Mouse (Mus musculus) liver, embryonic 15.5 days (tissue): ENCODE data around the gene Ptprd. TPM values are rescaled to one million over a fixed set of nuclear protein-coding genes. Genes with fewer than 3 reads are reported as not detected.

Experiments
- ATAC-seq: fragments of 200-750 bp; cut with Nextera tagmentation; 2 replicates; pipeline ENCODE4 v1.8.0; 2017; ENCODE audit warnings: moderate number of reproducible peaks, mild to moderate bottlenecking, moderate library complexity; ENCODE audit not compliant: insufficient read depth
- H3K27ac ChIP-seq: fragments of 300-500 bp; sonication (generic); replicated peaks from 2 replicates; pipeline ENCODE4 v1.5.1; 2015; ENCODE audit warnings: mild to moderate bottlenecking, inconsistent platforms
- H3K27me3 ChIP-seq: fragments of 300-500 bp; sonication (generic); 2 replicates; pipeline ENCODE4 v1.6.1; 2015; ENCODE audit warnings: mild to moderate bottlenecking, inconsistent platforms
- H3K36me3 ChIP-seq: fragments of 300-500 bp; sonication (generic); replicated peaks from 2 replicates; pipeline ENCODE4 v1.6.1; 2015; ENCODE audit warnings: moderate library complexity, mild to moderate bottlenecking, inconsistent platforms
- H3K4me1 ChIP-seq: fragments of 300-500 bp; sonication (generic); replicated peaks from 2 replicates; pipeline ENCODE4 v1.6.1; 2015; ENCODE audit warnings: inconsistent platforms
- H3K4me2 ChIP-seq: fragments of 300-500 bp; sonication (generic); 2 replicates; pipeline ENCODE4 v1.6.1; 2015; ENCODE audit warnings: moderate library complexity, mild to moderate bottlenecking, inconsistent platforms
- H3K4me3 ChIP-seq: fragments of 300-500 bp; sonication (generic); replicated peaks from 2 replicates; pipeline ENCODE4 v1.5.1; 2015; ENCODE audit warnings: mild to moderate bottlenecking, inconsistent platforms
- H3K9ac ChIP-seq: fragments of 300-500 bp; sonication (generic); 2 replicates; pipeline ENCODE4 v1.6.1; 2015; ENCODE audit warnings: moderate library complexity, mild to moderate bottlenecking, inconsistent platforms
- H3K9me3 ChIP-seq: fragments of 300-500 bp; sonication (generic); replicated peaks from 2 replicates; pipeline ENCODE4 v1.6.1; 2016; ENCODE audit warnings: inconsistent platforms
- WGBS: fragments of 180-500 bp; shearing (Covaris S2); methylation state at CpG from one replicate; pipeline ENCODE4 v1.1.7; 2015; ENCODE audit warnings: mixed read lengths; ENCODE audit not compliant: insufficient replicate concordance; 5-methylcytosine and 5-hydroxymethylcytosine counted together
- polyA plus RNA-seq: library from polyadenylated mRNA; unstranded; fragments of >200 nt; fragmentation: Nextera tagmentation; extraction: Ambion mirVana; gene quantifications from 2 replicates; pipeline ENCODE4 v1.2.1, GENCODE M21; 2015

Ptprd gene
- polyA plus RNA-seq, 1 experiment from 2014 or later, result 4.8 TPM

DNA sequence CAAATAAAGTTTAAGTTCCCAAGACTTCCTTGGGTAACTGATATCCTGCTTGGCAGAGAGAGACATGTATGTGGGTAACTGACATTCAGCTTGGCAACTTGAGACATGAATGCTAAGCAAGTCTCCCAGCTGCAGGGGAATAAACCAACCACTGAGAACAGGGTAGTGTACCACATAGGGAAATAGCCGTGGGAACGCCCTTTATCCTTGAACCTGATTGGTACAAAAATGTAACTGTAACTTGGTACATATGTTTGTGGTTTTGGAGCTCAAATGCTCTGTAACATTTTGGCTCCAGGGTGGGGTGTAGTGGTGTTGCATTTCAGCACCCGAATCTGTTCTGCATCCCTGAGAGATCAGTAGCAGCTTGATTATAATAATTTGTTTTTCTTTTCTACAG lies 1444.8 kb downstream of the Ptprd start:
- WGBS, result 54% methylated on average over 3 of the region's 3 CpGs
- Histone ChIP-seq H3K36me3 (no peaks in the 10 kb centered on the region), H3K27me3 (no peaks in the 10 kb centered on the region), H3K4me3 (no peak overlapping the region), H3K4me1 (no peaks in the 10 kb centered on the region), H3K9me3 (no peaks in the 10 kb centered on the region), H3K4me2 (no peak overlapping the region), H3K27ac (no peak overlapping the region), H3K9ac (no peak overlapping the region)
- no peak for ATAC-seq

DNA sequence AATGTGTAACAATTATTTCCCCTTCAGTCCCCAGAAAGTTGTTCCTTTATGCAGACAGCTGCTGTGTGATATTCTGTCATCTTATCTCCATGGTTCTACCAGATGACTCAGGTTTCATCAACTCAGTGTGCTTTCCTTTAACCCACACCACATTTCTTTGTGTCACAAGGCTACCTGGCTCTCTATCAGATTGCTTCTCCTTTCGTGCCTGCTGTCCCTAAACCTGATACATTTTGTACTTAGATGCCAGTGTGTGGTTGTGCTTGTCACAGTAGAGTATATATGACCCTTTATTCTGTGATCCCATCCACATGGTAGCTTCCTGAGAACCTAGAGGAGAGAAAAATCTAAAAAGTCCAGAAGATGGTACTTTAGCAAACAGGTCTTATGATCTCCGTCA lies 1445.3 kb downstream of the Ptprd start:
- no peak overlapping the region for H3K9ac ChIP-seq
- H3K4me1 ChIP-seq, result no peaks in the 10 kb centered on the region
- H3K27me3 ChIP-seq, result no peaks in the 10 kb centered on the region
- H3K9me3 ChIP-seq, result no peaks in the 10 kb centered on the region
- H3K27ac ChIP-seq, result no peak overlapping the region
- WGBS, result 50% methylated on average over 2 of the region's 2 CpGs
- no peak overlapping the region for H3K4me3 ChIP-seq
- no peak for ATAC-seq
- no peaks in the 10 kb centered on the region for H3K36me3 ChIP-seq
- no peak overlapping the region for H3K4me2 ChIP-seq

DNA sequence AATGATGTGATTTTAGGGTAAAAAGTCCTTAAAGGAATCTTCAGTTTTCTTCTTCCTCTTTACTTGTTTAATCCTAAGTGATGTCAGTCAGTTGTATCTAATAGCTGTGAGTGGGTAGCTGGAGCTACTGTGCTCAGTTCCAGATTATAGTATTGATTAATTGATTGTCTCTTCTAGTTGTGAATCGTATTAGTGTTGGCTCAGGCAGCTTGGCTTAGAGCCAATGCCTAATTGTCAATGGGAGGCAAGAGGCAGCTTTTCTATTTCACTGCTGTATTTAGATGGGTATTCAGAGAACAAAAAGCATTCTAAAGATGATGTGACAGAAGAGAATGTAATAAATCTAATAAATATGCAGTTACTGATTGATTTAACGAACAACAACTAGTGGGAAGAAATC lies 1461.1 kb downstream of the Ptprd start:
- H3K36me3 ChIP-seq, result no peaks in the 10 kb centered on the region
- WGBS, result 51% methylated on average over 2 of the region's 2 CpGs
- no peak for ATAC-seq

DNA sequence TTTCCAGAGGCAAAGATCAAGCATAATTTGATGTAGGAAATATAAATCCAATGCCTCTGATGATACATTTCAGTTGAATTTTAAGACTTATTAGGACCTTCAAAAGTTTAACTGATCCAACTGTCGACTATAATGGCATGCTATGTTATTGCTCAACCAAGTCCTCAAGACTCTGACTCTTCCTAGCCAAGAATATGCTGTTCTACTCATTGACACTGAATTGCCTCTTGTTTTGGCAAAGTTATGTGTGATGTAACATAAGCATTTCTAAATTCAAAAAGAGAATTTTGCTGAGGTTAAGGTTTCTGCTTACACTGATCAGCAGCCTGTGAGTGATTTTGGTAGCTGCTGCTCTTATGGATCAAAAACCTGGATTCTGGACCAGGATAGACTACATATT lies 1475.9 kb downstream of the Ptprd start:
- Histone ChIP-seq H3K27ac (no peak overlapping the region), H3K27me3 (no peaks in the 10 kb centered on the region), H3K4me2 (no peak overlapping the region), H3K9me3 (no peaks in the 10 kb centered on the region), H3K9ac (no peak overlapping the region), H3K4me1 (no peaks in the 10 kb centered on the region), H3K36me3 (no peaks in the 10 kb centered on the region), H3K4me3 (no peak overlapping the region)
- ATAC-seq, result no peak
- WGBS, result 33% methylated on average over 1 of the region's 1 CpGs

More for the DNA sequence above, 1461.1 kb downstream of the Ptprd start:
- no peaks in the 10 kb centered on the region for H3K9me3 ChIP-seq
- H3K27ac ChIP-seq, result no peak overlapping the region
- no peak overlapping the region for H3K9ac ChIP-seq
- no peaks in the 10 kb centered on the region for H3K4me1 ChIP-seq
- no peak overlapping the region for H3K4me3 ChIP-seq
- no peaks in the 10 kb centered on the region for H3K27me3 ChIP-seq
- H3K4me2 ChIP-seq, result no peak overlapping the region

DNA sequence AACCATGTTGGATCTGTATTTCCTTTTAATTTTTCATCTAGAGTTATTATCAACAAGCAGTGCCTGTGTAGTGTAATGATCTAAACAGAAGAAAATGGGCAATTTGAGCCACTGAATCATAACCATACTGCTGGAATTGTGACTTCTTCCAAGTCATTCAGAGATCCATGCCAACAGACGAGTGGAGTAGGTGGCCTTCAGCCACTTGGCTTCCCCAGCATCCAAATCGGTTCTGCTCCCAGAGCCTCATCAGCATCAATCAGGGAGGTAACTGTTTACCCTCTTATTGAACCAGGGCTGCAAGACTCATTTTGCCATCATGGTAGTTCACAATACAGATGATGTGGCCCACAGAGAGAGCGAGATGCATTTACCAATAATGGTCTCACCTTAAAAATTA lies 1536.0 kb downstream of the Ptprd start:
- Histone ChIP-seq H3K36me3 (no peaks in the 10 kb centered on the region), H3K4me2 (no peak overlapping the region), H3K4me3 (no peak overlapping the region), H3K27ac (no peak overlapping the region), H3K27me3 (no peaks in the 10 kb centered on the region), H3K9me3 (no peaks in the 10 kb centered on the region), H3K9ac (no peak overlapping the region), H3K4me1 (no peaks in the 10 kb centered on the region)
- WGBS, result 51% methylated on average over 3 of the region's 3 CpGs
- no peak for ATAC-seq

DNA sequence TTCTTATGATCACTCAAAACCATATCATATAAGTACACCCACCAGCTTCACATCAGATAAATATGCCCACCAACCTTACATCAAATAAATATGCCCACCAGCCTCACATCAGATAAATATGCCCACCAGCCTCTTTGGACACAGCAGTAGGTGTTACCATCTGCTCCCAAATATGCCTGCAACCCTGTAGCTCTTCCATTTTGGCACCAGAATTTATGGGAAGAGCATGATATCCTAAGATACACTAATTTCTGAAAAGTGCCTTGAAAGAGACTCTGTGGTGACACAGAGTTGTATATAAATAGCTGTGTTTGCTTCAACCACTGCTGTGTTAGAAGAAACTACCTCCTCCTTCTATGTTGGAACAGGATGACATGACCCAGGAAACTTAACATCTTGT lies 1538.5 kb downstream of the Ptprd start:
- no peaks in the 10 kb centered on the region for H3K9me3 ChIP-seq
- no peaks in the 10 kb centered on the region for H3K36me3 ChIP-seq
- no peak overlapping the region for H3K9ac ChIP-seq
- no peak for ATAC-seq
- H3K4me2 ChIP-seq, result no peak overlapping the region
- H3K4me3 ChIP-seq, result no peak overlapping the region
- no peaks in the 10 kb centered on the region for H3K27me3 ChIP-seq
- H3K4me1 ChIP-seq, result no peaks in the 10 kb centered on the region
- no peak overlapping the region for H3K27ac ChIP-seq

DNA sequence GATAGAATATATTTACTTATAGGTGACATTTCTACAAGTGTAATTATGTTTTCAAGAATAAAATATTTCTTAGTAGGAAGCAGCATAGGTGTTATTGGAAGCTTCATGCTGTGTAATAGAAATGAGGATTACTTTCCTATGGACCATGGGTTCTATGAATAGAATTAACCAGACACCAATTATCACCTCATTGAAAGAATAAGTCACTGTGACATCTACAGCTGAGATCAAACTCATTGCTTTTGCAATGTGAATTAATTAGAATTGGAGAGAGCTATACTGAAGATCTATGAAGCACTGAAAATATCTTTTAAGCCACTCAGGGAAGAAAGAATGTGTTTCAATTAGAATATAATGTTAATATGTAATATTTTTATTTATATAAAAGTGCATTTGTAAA lies 1539.1 kb downstream of the Ptprd start:
- H3K36me3 ChIP-seq, result no peaks in the 10 kb centered on the region
- no peak overlapping the region for H3K4me3 ChIP-seq
- no peaks in the 10 kb centered on the region for H3K4me1 ChIP-seq
- no peaks in the 10 kb centered on the region for H3K27me3 ChIP-seq
- ATAC-seq, result no peak
- H3K27ac ChIP-seq, result no peak overlapping the region
- no peak overlapping the region for H3K4me2 ChIP-seq
- H3K9ac ChIP-seq, result no peak overlapping the region
- no peaks in the 10 kb centered on the region for H3K9me3 ChIP-seq

DNA sequence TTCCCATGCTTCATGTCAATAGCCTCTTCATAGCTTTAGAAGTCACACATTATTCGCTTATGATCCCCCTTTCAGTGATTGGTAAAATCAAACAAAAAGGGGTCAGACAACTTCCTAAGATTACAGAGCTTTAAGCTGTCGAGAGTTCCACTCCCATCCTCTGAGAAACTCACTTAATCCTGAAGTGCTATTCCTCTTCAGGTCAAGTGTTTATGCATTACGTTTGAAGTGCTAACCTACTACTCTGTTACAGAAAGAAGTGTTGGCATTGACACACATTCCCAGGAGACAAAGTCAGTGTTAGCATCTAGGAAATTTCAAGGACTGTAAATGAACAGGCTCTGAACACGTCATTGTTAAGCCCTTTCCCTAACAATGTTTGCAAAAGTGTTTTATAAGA lies 1550.0 kb downstream of the Ptprd start:
- H3K4me1 ChIP-seq, result no peaks in the 10 kb centered on the region
- no peaks in the 10 kb centered on the region for H3K27me3 ChIP-seq
- no peaks in the 10 kb centered on the region for H3K9me3 ChIP-seq
- H3K4me2 ChIP-seq, result no peak overlapping the region
- no peak overlapping the region for H3K9ac ChIP-seq
- ATAC-seq, result no peak
- no peak overlapping the region for H3K4me3 ChIP-seq
- H3K27ac ChIP-seq, result no peak overlapping the region
- WGBS, result 33% methylated on average over 4 of the region's 4 CpGs
- H3K36me3 ChIP-seq, result no peaks in the 10 kb centered on the region

DNA sequence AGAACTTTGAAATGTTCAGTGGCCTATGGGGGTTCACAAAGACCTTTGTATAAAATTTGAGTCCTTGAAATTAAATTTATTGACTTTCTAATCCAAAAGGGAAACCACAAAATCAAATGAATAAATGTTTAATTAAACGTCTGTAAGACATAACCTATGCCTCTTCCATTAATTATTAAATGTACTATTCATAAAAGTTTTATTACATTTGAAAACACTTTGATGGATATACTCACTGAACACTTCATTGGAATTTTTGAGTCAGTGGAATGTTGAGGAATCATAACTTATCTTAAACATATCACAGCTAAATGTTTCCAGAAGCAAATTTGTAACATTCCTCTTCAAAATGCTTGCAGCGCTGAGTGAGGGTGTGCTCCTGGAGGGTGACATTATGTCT lies 1551.6 kb downstream of the Ptprd start:
- no peaks in the 10 kb centered on the region for H3K36me3 ChIP-seq
- WGBS, result 60% methylated on average over 2 of the region's 2 CpGs
- H3K27ac ChIP-seq, result no peak overlapping the region
- no peaks in the 10 kb centered on the region for H3K9me3 ChIP-seq
- H3K4me3 ChIP-seq, result no peak overlapping the region
- H3K4me1 ChIP-seq, result no peaks in the 10 kb centered on the region
- H3K4me2 ChIP-seq, result no peak overlapping the region
- no peaks in the 10 kb centered on the region for H3K27me3 ChIP-seq
- no peak for ATAC-seq
- H3K9ac ChIP-seq, result no peak overlapping the region

DNA sequence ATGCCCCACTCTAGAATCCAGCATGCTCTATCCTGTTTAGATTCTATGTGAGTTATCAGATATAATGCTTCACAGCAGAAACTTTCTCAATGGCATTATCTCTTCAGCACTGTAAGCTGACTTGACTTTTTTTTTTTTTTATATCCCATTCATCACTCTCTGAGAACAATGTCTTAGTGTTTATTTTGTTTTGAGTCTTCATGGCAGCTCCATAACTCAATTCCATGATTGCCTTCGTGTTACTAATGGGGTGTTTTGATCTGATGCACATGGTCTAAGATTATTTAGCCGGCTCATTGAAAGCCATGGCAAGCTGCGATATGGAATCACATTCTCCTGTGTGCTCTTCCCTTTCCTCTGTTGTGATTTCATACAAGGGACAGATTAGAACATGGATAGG lies 1555.0 kb downstream of the Ptprd start:
- ATAC-seq, result no peak
- 62% methylated on average over 3 of the region's 3 CpGs for WGBS

DNA sequence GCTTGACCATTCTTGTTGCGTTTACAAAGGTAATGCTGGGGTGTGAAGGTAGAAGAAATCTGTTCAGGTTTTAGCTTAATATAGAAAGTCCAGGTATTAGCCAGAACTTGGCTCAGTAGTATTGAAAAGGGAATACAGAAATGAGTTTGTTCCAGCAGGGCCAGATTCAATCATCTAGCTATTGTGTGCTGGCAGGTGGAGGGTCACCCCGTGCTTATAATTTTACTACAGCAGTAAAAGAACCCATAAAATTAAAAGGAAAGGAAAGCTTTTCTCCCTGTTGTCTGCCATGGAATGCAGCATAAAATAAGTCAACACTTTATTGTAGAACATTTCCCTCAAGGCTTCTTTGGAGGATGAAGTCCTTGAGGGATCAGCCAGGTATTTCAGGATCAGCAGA lies 1558.8 kb downstream of the Ptprd start:
- no peak overlapping the region for H3K4me3 ChIP-seq
- 68% methylated on average over 2 of the region's 2 CpGs for WGBS

More for the DNA sequence above, 1555.0 kb downstream of the Ptprd start:
- no peaks in the 10 kb centered on the region for H3K4me1 ChIP-seq
- H3K4me2 ChIP-seq, result no peak overlapping the region
- no peak overlapping the region for H3K9ac ChIP-seq
- no peak overlapping the region for H3K27ac ChIP-seq
- no peaks in the 10 kb centered on the region for H3K9me3 ChIP-seq
- H3K36me3 ChIP-seq, result no peaks in the 10 kb centered on the region
- no peaks in the 10 kb centered on the region for H3K27me3 ChIP-seq
- no peak overlapping the region for H3K4me3 ChIP-seq

DNA sequence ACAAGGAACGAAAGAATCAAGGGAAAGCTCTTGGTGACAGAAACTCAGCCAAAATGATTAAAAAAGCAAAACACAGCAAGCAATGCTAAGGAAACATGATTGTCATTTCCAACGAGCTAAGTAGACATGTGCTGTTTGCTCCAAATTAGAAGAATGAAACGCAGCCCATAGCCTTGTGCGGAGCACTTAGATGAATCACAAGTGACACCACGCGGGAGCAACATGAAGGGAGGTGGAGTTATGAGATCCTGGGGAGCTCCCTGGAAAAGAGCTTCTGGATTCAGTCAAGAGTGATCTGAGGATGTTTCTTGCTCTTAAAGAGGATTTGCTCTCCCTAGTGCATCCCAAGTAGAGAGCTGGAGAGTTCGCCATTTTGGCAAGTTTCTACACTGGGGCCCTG lies 1590.0 kb downstream of the Ptprd start:
- Histone ChIP-seq H3K9me3 (no peaks in the 10 kb centered on the region), H3K4me1 (no peaks in the 10 kb centered on the region), H3K36me3 (no peaks in the 10 kb centered on the region), H3K4me3 (no peak overlapping the region), H3K27me3 (no peaks in the 10 kb centered on the region), H3K4me2 (no peak overlapping the region), H3K27ac (no peak overlapping the region), H3K9ac (no peak overlapping the region)
- ATAC-seq, result no peak
- WGBS, result 63% methylated on average over 7 of the region's 7 CpGs

More for the DNA sequence above, 1558.8 kb downstream of the Ptprd start:
- Histone ChIP-seq H3K4me2 (no peak overlapping the region), H3K27me3 (no peaks in the 10 kb centered on the region), H3K4me1 (no peaks in the 10 kb centered on the region), H3K9me3 (no peaks in the 10 kb centered on the region), H3K27ac (no peak overlapping the region), H3K9ac (no peak overlapping the region), H3K36me3 (no peaks in the 10 kb centered on the region)
- no peak for ATAC-seq
